Mouse (Mus musculus): ENCODE measurements around the gene Lrrc43.
"Not testable (repeated sequence)": the region's sequence is repeated elsewhere in the genome, so short reads cannot be mapped to it uniquely, and the experiment has no call there.

Lrrc43 gene

GRCm38 (mm10) chr5:123489112-123489785, at the start of gene Lrrc43, which contains the start of gene Il31:
Lrrc43 (plus strand) TSS chr5:123489305.
Il31 (minus strand) TSS chr5:123489489.
- no peak for DNase-seq

- no peak for DNase-seq
Measured at GRCm38 (mm10) chr5:123439312-123439711, 49.8 kb upstream of the Lrrc43 start.

- DNase-seq: no peak
Measured at GRCm38 (mm10) chr5:123439941-123440340, 49.2 kb upstream of the Lrrc43 start.

- no peak for DNase-seq
Measured at GRCm38 (mm10) chr5:123440664-123441063, 48.4 kb upstream of the Lrrc43 start.

- DNase-seq: no peak
Measured at GRCm38 (mm10) chr5:123442283-123442682, 46.8 kb upstream of the Lrrc43 start.

- peak; percentile 55 for DNase-seq
Measured at GRCm38 (mm10) chr5:123444069-123444468, 45.0 kb upstream of the Lrrc43 start.

- no peak for DNase-seq
Measured at GRCm38 (mm10) chr5:123444849-123445334, 44.2 kb upstream of the Lrrc43 start.

- no peak for DNase-seq
Measured at GRCm38 (mm10) chr5:123451886-123452285, 37.2 kb upstream of the Lrrc43 start.

GRCm38 (mm10) chr5:123461420-123461819, 27.7 kb upstream of the Lrrc43 start:
- DNase-seq: no peak

- DNase-seq: no peak
Measured at GRCm38 (mm10) chr5:123464638-123465037, 24.5 kb upstream of the Lrrc43 start.

GRCm38 (mm10) chr5:123470784-123471400, 18.2 kb upstream of the Lrrc43 start:
- DNase-seq: no peak

GRCm38 (mm10) chr5:123473817-123474216, 15.3 kb upstream of the Lrrc43 start:
- DNase-seq: no peak

GRCm38 (mm10) chr5:123487659-123488395, 1.3 kb upstream of the Lrrc43 start:
- no peak for DNase-seq

GRCm38 (mm10) chr5:123489935-123490334, 830 bp downstream of the Lrrc43 start:
- DNase-seq: no peak

GRCm38 (mm10) chr5:123499717-123500116, 10.6 kb downstream of the Lrrc43 start:
- DNase-seq: no peak

- DNase-seq: no peak
Measured at GRCm38 (mm10) chr5:123501973-123502372, 12.9 kb downstream of the Lrrc43 start.

GRCm38 (mm10) chr5:123507936-123508723, 19.0 kb downstream of the Lrrc43 start:
- DNase-seq: peak; percentile 79 to 88

GRCm38 (mm10) chr5:123508921-123509320, 19.8 kb downstream of the Lrrc43 start:
- DNase-seq: no peak

- no peak for DNase-seq
Measured at GRCm38 (mm10) chr5:123510160-123510559, 21.1 kb downstream of the Lrrc43 start, which contains the start of gene B3gnt4. B3gnt4 (plus strand) TSS chr5:123510460.

GRCm38 (mm10) chr5:123511426-123511825, 22.3 kb downstream of the Lrrc43 start:
- not testable (repeated sequence) for DNase-seq

- DNase-seq: no peak
Measured at GRCm38 (mm10) chr5:123512102-123512501, 23.0 kb downstream of the Lrrc43 start.

GRCm38 (mm10) chr5:123514871-123515270, 25.8 kb downstream of the Lrrc43 start:
- no peak for DNase-seq

- no peak for DNase-seq
Measured at GRCm38 (mm10) chr5:123520666-123521065, 31.6 kb downstream of the Lrrc43 start.

Data from lung, adult 18-20 months (tissue).